Mouse (Mus musculus) brain, adult 2 months (tissue): ENCODE measurements at regions not wholly inside any gene's neighbourhood (a gene's known extent, or its start where the extent isn't known, plus 50 kb on each side); places are given as distances from the start of the nearest gene placed in this dataset.

Source experiments
- DNase-seq: peaks from one replicate; pipeline ENCODE4 v3.0.0; 2011; ENCODE audit warnings: low read depth, low spot score

DNA sequence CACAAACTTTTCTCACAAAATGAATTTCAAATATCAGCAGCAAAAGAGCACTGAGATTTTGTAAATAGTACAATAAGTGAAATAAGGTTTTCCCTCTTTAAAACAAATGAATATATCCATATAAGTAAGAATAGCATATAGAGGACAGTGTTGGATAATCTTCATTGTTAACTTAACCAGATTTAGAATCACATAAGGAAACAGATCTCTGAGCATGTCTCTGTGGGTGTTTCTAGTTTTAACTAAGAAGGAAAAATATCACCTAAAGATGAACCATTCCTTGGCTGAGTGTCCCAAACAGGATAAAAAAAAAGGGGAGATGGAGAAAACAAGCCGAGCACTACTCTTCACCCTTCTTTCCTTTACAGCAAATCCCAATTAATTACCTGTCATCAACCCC lies 690.4 kb upstream of the Msl3l2 start:
- peak; percentile 8 for DNase-seq

DNA sequence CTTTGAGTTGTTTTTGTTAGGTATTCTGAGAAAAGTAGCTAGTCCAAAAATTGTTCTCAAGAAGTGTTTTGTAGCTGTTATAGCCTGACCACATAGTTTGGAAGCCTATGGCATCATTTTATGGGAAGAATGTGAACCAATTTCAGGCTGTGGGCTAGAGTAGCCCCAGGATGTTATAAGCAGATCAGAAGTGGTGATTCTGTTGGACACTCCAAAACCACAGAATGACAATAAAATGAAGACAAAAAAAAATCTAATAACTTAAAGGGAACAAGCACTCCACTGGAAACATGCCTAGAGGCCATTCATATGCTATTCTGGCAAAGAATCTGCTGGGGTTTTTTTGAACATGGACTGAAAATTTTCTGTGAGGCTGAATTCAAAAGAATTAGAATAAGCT lies 689.9 kb upstream of the Msl3l2 start:
- peak; percentile 27 for DNase-seq

DNA sequence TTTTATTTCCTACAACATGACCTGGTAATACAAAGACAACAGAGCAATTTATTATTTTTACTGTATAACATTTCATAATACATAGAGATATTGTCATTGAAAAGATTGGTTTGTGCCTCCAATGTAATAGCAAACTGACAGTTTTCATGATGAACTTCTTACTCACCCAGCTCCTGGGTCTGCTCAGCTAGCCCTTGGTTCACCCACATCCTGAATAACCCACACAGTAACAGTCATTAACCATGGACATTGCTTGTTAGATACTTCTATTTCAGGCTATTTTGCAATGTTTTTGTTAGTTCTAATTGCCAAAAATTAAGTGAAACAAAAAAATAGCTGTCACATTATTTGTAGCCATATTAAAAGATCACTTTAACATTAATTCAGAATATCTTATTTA lies 684.3 kb upstream of the Msl3l2 start:
- DNase-seq: no peak

DNA sequence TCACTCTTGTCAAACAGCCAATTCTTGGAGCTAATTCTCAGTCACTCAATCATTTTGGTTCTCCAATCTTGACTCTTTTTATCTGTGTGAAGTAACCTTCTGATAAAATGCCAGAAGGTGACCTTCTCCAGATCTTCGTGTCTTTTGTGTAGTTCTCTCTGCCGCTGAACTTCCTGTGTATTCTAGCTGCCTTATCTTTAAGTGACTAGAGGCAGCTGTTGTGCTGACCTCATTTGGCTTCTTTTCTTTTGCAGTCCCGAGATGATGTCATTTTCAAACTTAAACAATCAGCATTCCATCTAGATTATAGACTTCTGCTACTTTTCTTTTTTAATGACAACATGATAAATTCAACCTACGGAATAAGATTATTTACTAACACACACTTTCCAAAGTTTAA lies 681.8 kb upstream of the Msl3l2 start:
- no peak for DNase-seq
